Comparison of ENCODE assay signal across 26 mouse cellular contexts in the genomic region with DNA sequence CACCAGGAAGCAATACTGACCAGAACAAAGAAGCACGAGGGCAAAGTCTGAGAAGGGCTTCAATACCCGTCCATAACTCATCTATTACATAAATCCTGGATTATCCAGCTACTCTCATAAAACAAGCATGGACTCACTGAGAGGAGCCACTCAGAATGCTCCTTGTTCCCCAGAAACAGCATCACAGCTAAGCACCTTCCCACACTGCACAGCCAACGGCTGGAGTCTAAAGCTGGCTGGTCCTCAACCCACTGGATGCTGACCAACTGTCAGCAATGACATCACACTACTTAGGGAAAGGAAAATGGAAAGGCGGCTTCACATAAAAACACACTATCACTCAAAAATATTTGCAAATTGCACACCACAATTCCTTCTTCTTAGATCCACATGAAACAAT. TPM values are rescaled to one million over a fixed set of nuclear protein-coding genes. Genes with fewer than 3 reads are reported as not detected.
A peak's percentile ranks its signal among the peaks of the same experiment; 100 is the strongest.
DNase-seq lines count a peak whose midpoint lies in the region; ATAC-seq and TF ChIP-seq lines count a peak whose summit lies in the region.
"Had no signal": no experiment of that assay in that cellular context is flagged by ENCODE, and none has a peak within 500 bp of the region (broad histone marks: within the 10 kb centered on the region; RNA-seq: fewer than 3 reads in every experiment).

No protein-coding gene starts in this region.

- peaks cover 16% of the 10 kb centered on the region for H3K4me1 ChIP-seq in intestine, embryonic 15.5 days (replicated peaks)
- peaks cover 3% of the 10 kb centered on the region; the same call in 1 of the 2 replicates for H3K4me1 ChIP-seq in intestine, postnatal 0 days (replicated peaks; ENCODE audit: control insufficient read depth, insufficient read depth, low read length)
- H3K4me1 ChIP-seq in small intestine, adult 2 months (ENCODE audit: control insufficient read depth, insufficient read depth, insufficient read length, low read length): peaks cover 5% of the 10 kb centered on the region

- no peak for TF ChIP-seq CTCF in intestine, postnatal 0 days (IDR thresholded peaks at IDR 0.05; ENCODE audit: low read depth)
- TF ChIP-seq CTCF in small intestine, adult 2 months (IDR thresholded peaks at IDR 0.05; ENCODE audit: extremely low read depth, insufficient read length, insufficient replicate concordance, low read depth, low read length): no peak

- no peak for DNase-seq in frontal cortex, postnatal 10 days (ENCODE audit: low spot score in 2 of 2)
- peak; percentile 69 for DNase-seq in lung, postnatal 10 days
- DNase-seq in lung, postnatal 36 days: no peak
- no peak for DNase-seq in layer of hippocampus, adult 8-10 months (ENCODE audit: low spot score in 2 of 2)
- DNase-seq: adrenal gland, postnatal 25 days; cerebellum, adult 18-20 months; gastrocnemius, postnatal 14 days; kidney, adult 8-10 months; right cerebral cortex, adult 18-20 months; thymus, adult 2 months had no signal

- WGBS in intestine, embryonic 15.5 days: 39% methylated on average over 4 of the region's 4 CpGs
- WGBS in intestine, postnatal 0 days: 37% methylated on average over 4 of the region's 4 CpGs
- 46% methylated on average over 4 of the region's 4 CpGs for WGBS in small intestine, adult 2 months

- no peak overlapping the region for H3K9ac ChIP-seq in intestine, embryonic 15.5 days
- H3K9ac ChIP-seq in intestine, postnatal 0 days (ENCODE audit: low read depth, low read length): no peak overlapping the region
- H3K9ac ChIP-seq: heart, embryonic 12.5 days; midbrain, embryonic 12.5 days; neural tube, embryonic 12.5 days had no signal

- no peak overlapping the region for H3K4me3 ChIP-seq in intestine, embryonic 15.5 days (replicated peaks)
- H3K4me3 ChIP-seq in intestine, postnatal 0 days (ENCODE audit: low read depth, low read length): no peak overlapping the region
- H3K4me3 ChIP-seq in small intestine, adult 2 months (ENCODE audit: low read depth, low read length): no peak overlapping the region
- H3K4me3 ChIP-seq: embryonic facial prominence, embryonic 10.5 days; heart, embryonic 12.5 days; midbrain, embryonic 12.5 days; neural tube, embryonic 12.5 days had no signal

- H3K9me3 ChIP-seq in intestine, embryonic 15.5 days: no peaks in the 10 kb centered on the region
- H3K9me3 ChIP-seq in intestine, postnatal 0 days (ENCODE audit: control insufficient read depth): no peaks in the 10 kb centered on the region
- H3K9me3 ChIP-seq: embryonic facial prominence, embryonic 10.5 days; G1E; heart, embryonic 12.5 days; midbrain, embryonic 12.5 days; neural tube, embryonic 12.5 days had no signal

- ATAC-seq in frontal cortex, adult (ENCODE audit: low TSS enrichment): peak; percentile 81
- peak; percentile 41; the same call in 1 of the 2 replicates for ATAC-seq in intestine, embryonic 15.5 days
- ATAC-seq in intestine, postnatal 0 days: no peak
- ATAC-seq: hindbrain, embryonic 16.5 days had no signal

- 0 out of 2 replicates have a peak overlapping the region, but pooled peaks have one; percentile 40 for H3K27ac ChIP-seq in intestine, embryonic 15.5 days
- no peak overlapping the region for H3K27ac ChIP-seq in intestine, postnatal 0 days (ENCODE audit: low read depth, low read length)
- H3K27ac ChIP-seq in small intestine, adult 2 months (ENCODE audit: insufficient read depth, low read depth, low read length): peak overlapping the region; percentile 41; the same call in 1 of the 2 replicates
- H3K27ac ChIP-seq: embryonic facial prominence, embryonic 10.5 days; midbrain, embryonic 12.5 days; neural tube, embryonic 12.5 days had no signal

- no peak for TF ChIP-seq POLR2A in small intestine, adult 2 months (IDR thresholded peaks at IDR 0.05; ENCODE audit: low read depth, low read length)

- no peak overlapping the region for H3K4me2 ChIP-seq in intestine, embryonic 15.5 days (replicated peaks)
- H3K4me2 ChIP-seq in intestine, postnatal 0 days (replicated peaks; ENCODE audit: low read depth): no peak overlapping the region
- H3K4me2 ChIP-seq: heart, embryonic 12.5 days; midbrain, embryonic 12.5 days; neural tube, embryonic 12.5 days had no signal

- no peaks in the 10 kb centered on the region for H3K36me3 ChIP-seq in intestine, embryonic 15.5 days
- H3K36me3 ChIP-seq in intestine, postnatal 0 days (ENCODE audit: control insufficient read depth, insufficient read depth): no peaks in the 10 kb centered on the region
- H3K36me3 ChIP-seq in small intestine, adult 2 months (ENCODE audit: control insufficient read depth, insufficient read depth, low read length): no peaks in the 10 kb centered on the region
- H3K36me3 ChIP-seq: embryonic facial prominence, embryonic 10.5 days; heart, embryonic 12.5 days; midbrain, embryonic 12.5 days; neural tube, embryonic 12.5 days had no signal

- no peaks in the 10 kb centered on the region for H3K27me3 ChIP-seq in intestine, embryonic 15.5 days (replicated peaks)
- no peaks in the 10 kb centered on the region for H3K27me3 ChIP-seq in intestine, postnatal 0 days (replicated peaks; ENCODE audit: control insufficient read depth, insufficient read depth, low read length)
- no peaks in the 10 kb centered on the region for H3K27me3 ChIP-seq in small intestine, adult 2 months (ENCODE audit: control insufficient read depth, insufficient read depth, low read length)
- H3K27me3 ChIP-seq: heart, embryonic 12.5 days; midbrain, embryonic 12.5 days; neural tube, embryonic 12.5 days had no signal

RNA-seq across cellular contexts. Expression of a gene that starts 5.6 kb away (rescaled TPM):
- 24.6 and 27.9 TPM in 2 replicates for polyA plus RNA-seq in intestine, embryonic 15.5 days (2015; fragmentation: Nextera tagmentation; extraction: Ambion mirVana)
- polyA plus RNA-seq in intestine, postnatal 0 days (2015; fragmentation: Nextera tagmentation; extraction: Ambion mirVana): 10.7 and 11.1 TPM in 2 replicates
- 2.1 and 3.6 TPM in 2 replicates for polyA plus RNA-seq in small intestine, adult 2 months (2012; rRNA removed)
- 10 to 100 TPM; 37.6 to 42.7 (median 40.4) TPM for total RNA-seq in layer of hippocampus, adult 8-10 months (2022)

RNA-seq across cellular contexts. Expression of a gene that starts 5.7 kb away (rescaled TPM):
- polyA plus RNA-seq in intestine, embryonic 15.5 days (2015; fragmentation: Nextera tagmentation; extraction: Ambion mirVana): 0.13 and 0.30 TPM in 2 replicates
- 0.10 TPM in 1 of 2 replicates, not detected in the other for polyA plus RNA-seq in intestine, postnatal 0 days (2015; fragmentation: Nextera tagmentation; extraction: Ambion mirVana)
- polyA plus RNA-seq in small intestine, adult 2 months (2012; rRNA removed): 0.06 TPM in 1 of 2 replicates, not detected in the other
- under 1 TPM in 1 of 4 experiments, not detected in 3; 0.18 TPM for total RNA-seq in layer of hippocampus, adult 8-10 months (2022)
- total RNA-seq: adrenal gland, postnatal 25 days; common myeloid progenitor, adult 5-6 weeks; gastrocnemius, postnatal 14 days; hematopoietic stem cell, adult 5-6 weeks; monocyte, adult 5-6 weeks had no signal
- polyA plus RNA-seq: forebrain, embryonic 11.5 days; G1E; heart, embryonic 12.5 days; large intestine, adult 2 months; liver, embryonic 16.5 days; neural tube, embryonic 12.5 days; thymus, adult 2 months had no signal

RNA-seq across cellular contexts. Expression of a gene that starts 20.8 kb away (rescaled TPM):
- not detected in 2 replicates for polyA plus RNA-seq in intestine, embryonic 15.5 days (2015; fragmentation: Nextera tagmentation; extraction: Ambion mirVana)
- not detected in 2 replicates for polyA plus RNA-seq in intestine, postnatal 0 days (2015; fragmentation: Nextera tagmentation; extraction: Ambion mirVana)
- 0.10 TPM in 1 of 2 replicates, not detected in the other for polyA plus RNA-seq in small intestine, adult 2 months (2012; rRNA removed)
- total RNA-seq in layer of hippocampus, adult 8-10 months (2022): 1 to 10 TPM in 2 of 4 experiments, under 1 TPM in 2; 0.64 to 1.1 (median 0.90) TPM
- polyA plus RNA-seq: forebrain, embryonic 11.5 days; G1E; heart, embryonic 12.5 days; hindbrain, embryonic 16.5 days; neural tube, embryonic 12.5 days had no signal
